Mouse (Mus musculus) stomach, postnatal 0 days (tissue): ENCODE data around the gene Cenpp.

Experiments
- CTCF ChIP-seq: IDR thresholded peaks from 2 replicates; pipeline ENCODE4 v1.5.1; 2016; ENCODE audit warnings: antibody characterized with exemption, low read depth, mild to moderate bottlenecking, moderate library complexity
- EP300 ChIP-seq: optimal IDR thresholded peaks from 2 replicates; pipeline ENCODE3; 2016; ENCODE audit warnings: antibody characterized with exemption

- peak; percentile 35; the same call in 1 of the 2 replicates for TF ChIP-seq CTCF
- TF ChIP-seq EP300: no peak
Measured at GRCm38 (mm10) chr13:49564347-49564746, 88.2 kb downstream of the Cenpp start.
